Mouse (Mus musculus) embryonic facial prominence, embryonic 12.5 days (tissue): Measurements from ENCODE around the gene Ncmap. TPM values are rescaled to one million over a fixed set of nuclear protein-coding genes. Genes with fewer than 3 reads are reported as not detected.

ENCODE experiments used
- ATAC-seq: fragments of 200-750 bp; cut with Nextera tagmentation; 2 replicates; pipeline ENCODE4 v1.8.0; 2017; ENCODE audit not compliant: insufficient number of reproducible peaks, insufficient read depth, low FRiP score, low TSS enrichment
- H3K27ac ChIP-seq: fragments of 300-500 bp; sonication (generic); 2 replicates; pipeline ENCODE4 v1.5.1; 2016; ENCODE audit warnings: mild to moderate bottlenecking
- H3K27me3 ChIP-seq: fragments of 300-500 bp; sonication (generic); 2 replicates; pipeline ENCODE4 v1.6.1; 2016; ENCODE audit warnings: mild to moderate bottlenecking, moderate library complexity
- H3K36me3 ChIP-seq: fragments of 300-500 bp; sonication (generic); 2 replicates; pipeline ENCODE4 v1.6.1; 2016; ENCODE audit warnings: mild to moderate bottlenecking
- H3K4me1 ChIP-seq: fragments of 300-500 bp; sonication (generic); 2 replicates; pipeline ENCODE4 v1.6.1; 2016
- H3K4me2 ChIP-seq: fragments of 300-500 bp; sonication (generic); replicated peaks from 2 replicates; pipeline ENCODE4 v1.6.1; 2016; ENCODE audit warnings: mild to moderate bottlenecking, moderate library complexity
- H3K4me3 ChIP-seq: fragments of 300-500 bp; sonication (generic); 2 replicates; pipeline ENCODE4 v1.5.1; 2016; ENCODE audit warnings: mild to moderate bottlenecking
- H3K9ac ChIP-seq: fragments of 300-500 bp; sonication (generic); 2 replicates; pipeline ENCODE4 v1.6.1; 2016; ENCODE audit warnings: mild to moderate bottlenecking, moderate library complexity
- H3K9me3 ChIP-seq: fragments of 300-500 bp; sonication (generic); 2 replicates; pipeline ENCODE4 v1.6.1; 2016; ENCODE audit warnings: mild to moderate bottlenecking, moderate library complexity
- WGBS: fragments of 180-500 bp; shearing (Covaris S2); methylation state at CpG from one replicate; pipeline ENCODE4 v1.1.7; 2016; 5-methylcytosine and 5-hydroxymethylcytosine counted together
- polyA plus RNA-seq: library from polyadenylated mRNA; unstranded; fragments of >200 nt; fragmentation: Nextera tagmentation; extraction: Ambion mirVana; gene quantifications from 2 replicates; pipeline ENCODE4 v1.2.1, GENCODE M21; 2016

Ncmap gene
- polyA plus RNA-seq, 1 experiment from 2014 or later: 3.5 TPM

DNA sequence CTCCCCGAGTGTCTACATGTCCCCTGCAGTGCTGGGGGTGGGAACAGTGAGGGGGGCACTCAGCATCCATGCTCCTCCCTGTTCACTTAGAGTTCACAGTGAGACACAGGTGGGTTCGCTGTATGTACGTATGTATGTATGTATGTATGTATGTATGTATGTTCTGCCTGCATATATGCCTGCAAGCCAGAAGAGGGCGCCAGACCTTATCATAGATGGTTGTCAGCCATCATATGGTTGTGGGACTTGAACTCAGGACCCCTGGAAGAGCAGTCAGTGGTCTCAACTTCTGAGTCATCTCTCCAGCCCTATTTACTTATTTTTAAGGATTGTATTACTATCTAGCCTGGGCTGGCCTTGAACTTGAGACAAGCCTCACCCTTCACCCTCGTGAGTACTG is 1.7 kb downstream of the Ncmap start:
- peaks cover 52% of the 10 kb centered on the region for H3K27me3 ChIP-seq
- no peak for ATAC-seq
- WGBS: 79% methylated on average over 5 of the region's 5 CpGs
- H3K27ac ChIP-seq: no peak overlapping the region
- H3K4me2 ChIP-seq: no peak overlapping the region
- H3K4me1 ChIP-seq: peaks cover 6% of the 10 kb centered on the region
- peaks cover 4% of the 10 kb centered on the region; the same call in 1 of the 2 replicates for H3K9me3 ChIP-seq
- no peak overlapping the region for H3K4me3 ChIP-seq
- no peak overlapping the region for H3K9ac ChIP-seq
- H3K36me3 ChIP-seq: no peaks in the 10 kb centered on the region

DNA sequence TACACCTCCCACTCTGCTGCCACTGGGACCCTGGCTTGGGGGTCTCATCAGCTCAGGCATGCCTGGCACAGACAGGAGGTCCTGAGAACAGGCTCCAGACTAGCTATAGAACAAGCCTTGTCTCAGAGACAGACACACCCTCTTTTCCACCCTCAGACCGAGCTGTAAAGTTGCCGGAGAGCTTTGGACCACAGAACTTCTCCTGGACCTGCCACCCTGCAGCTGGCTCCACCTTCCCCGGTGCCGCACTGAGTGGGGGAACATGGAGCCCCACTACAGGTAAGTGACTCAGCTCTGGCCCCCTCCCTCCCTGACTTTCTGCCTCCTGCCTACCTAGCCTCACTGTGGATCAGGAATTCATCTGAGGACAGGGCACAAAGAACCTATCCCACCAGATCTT is 2.7 kb downstream of the Ncmap start:
- H3K9ac ChIP-seq: no peak overlapping the region
- H3K27me3 ChIP-seq: peaks cover 44% of the 10 kb centered on the region
- WGBS: 86% methylated on average over 4 of the region's 4 CpGs
- no peaks in the 10 kb centered on the region for H3K36me3 ChIP-seq
- ATAC-seq: no peak
- H3K4me2 ChIP-seq: no peak overlapping the region
- peaks cover 6% of the 10 kb centered on the region for H3K4me1 ChIP-seq
- H3K4me3 ChIP-seq: no peak overlapping the region
- no peak overlapping the region for H3K27ac ChIP-seq
- peaks cover 4% of the 10 kb centered on the region; the same call in 1 of the 2 replicates for H3K9me3 ChIP-seq

DNA sequence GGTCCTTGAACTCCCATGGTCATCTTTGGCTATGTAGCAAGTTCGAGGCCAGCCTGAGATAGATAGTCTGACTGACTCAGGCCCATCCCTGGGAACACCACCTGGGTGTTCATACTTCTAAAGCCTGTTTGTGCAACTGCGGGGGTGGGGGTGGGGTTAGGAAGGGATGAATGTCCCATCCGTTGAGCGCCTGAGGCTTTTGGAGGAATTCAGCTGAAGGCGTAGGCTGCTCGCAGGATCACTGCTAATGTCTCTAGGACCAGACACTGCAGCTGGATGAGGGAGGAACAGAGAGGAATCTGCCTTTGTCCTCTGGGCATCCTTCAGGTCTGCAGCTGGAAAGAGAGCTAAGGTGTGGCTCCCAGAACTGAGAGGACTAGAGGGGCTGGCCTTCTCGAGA is 3.4 kb downstream of the Ncmap start:
- Histone ChIP-seq H3K4me3 (no peak overlapping the region), H3K4me2 (no peak overlapping the region), H3K27me3 (peaks cover 42% of the 10 kb centered on the region), H3K9ac (no peak overlapping the region), H3K36me3 (no peaks in the 10 kb centered on the region), H3K27ac (no peak overlapping the region), H3K9me3 (peaks cover 4% of the 10 kb centered on the region; the same call in 1 of the 2 replicates), H3K4me1 (peaks cover 6% of the 10 kb centered on the region)
- WGBS: 70% methylated on average over 7 of the region's 7 CpGs
- no peak for ATAC-seq

DNA sequence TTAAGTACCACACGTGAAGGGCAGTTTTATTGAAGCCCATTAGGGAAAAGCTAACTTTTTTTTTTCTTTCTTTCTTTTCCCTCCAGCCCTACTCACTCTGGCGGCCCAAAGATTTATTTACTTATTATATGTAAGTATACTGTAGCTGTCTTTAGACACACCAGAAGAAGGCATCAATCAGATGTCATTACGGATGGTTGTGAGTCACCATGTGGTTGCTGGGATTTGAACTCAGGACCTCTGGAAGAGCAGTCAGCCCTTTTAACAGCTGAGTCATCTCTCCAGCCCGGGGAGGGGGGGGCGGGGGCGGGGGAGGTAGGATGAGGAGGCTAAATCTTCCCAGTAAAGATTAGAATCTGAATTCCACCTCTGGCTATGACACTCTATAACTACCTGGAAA is 4.6 kb downstream of the Ncmap start:
- H3K27me3 ChIP-seq: peaks cover 30% of the 10 kb centered on the region
- H3K4me2 ChIP-seq: no peak overlapping the region
- H3K4me1 ChIP-seq: peaks cover 6% of the 10 kb centered on the region
- no peak overlapping the region for H3K9ac ChIP-seq
- H3K36me3 ChIP-seq: no peaks in the 10 kb centered on the region
- no peak overlapping the region for H3K27ac ChIP-seq
- H3K9me3 ChIP-seq: peaks cover 4% of the 10 kb centered on the region; the same call in 1 of the 2 replicates
- H3K4me3 ChIP-seq: no peak overlapping the region
- WGBS: 69% methylated on average over 6 of the region's 6 CpGs
- ATAC-seq: no peak

DNA sequence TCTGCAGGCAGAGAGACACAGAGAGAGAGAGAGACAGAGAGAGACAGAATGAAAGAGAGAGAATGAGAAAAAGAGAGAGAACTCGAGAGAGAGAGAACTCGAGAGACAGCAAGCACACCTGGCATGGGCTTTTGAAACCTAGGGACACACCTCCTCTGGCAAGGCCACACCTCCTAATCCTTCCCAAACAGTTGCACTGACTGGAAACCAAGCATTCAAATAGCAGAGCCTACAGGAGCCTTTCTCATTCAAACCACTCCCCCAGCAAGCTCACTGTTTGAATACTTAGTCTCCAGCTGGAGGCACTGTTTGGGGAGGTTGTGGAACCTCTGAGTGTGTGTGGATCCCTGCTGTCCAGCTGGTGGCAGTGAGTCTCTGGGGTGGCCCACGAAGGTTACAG is 5.2 kb downstream of the Ncmap start:
- H3K27me3 ChIP-seq: peaks cover 24% of the 10 kb centered on the region
- no peaks in the 10 kb centered on the region for H3K36me3 ChIP-seq
- H3K4me3 ChIP-seq: no peak overlapping the region
- no peak overlapping the region for H3K9ac ChIP-seq
- no peak for ATAC-seq
- H3K4me1 ChIP-seq: peaks cover 5% of the 10 kb centered on the region
- 80% methylated on average over 3 of the region's 3 CpGs for WGBS
- H3K9me3 ChIP-seq: peaks cover 4% of the 10 kb centered on the region; the same call in 1 of the 2 replicates
- H3K4me2 ChIP-seq: no peak overlapping the region
- H3K27ac ChIP-seq: no peak overlapping the region

DNA sequence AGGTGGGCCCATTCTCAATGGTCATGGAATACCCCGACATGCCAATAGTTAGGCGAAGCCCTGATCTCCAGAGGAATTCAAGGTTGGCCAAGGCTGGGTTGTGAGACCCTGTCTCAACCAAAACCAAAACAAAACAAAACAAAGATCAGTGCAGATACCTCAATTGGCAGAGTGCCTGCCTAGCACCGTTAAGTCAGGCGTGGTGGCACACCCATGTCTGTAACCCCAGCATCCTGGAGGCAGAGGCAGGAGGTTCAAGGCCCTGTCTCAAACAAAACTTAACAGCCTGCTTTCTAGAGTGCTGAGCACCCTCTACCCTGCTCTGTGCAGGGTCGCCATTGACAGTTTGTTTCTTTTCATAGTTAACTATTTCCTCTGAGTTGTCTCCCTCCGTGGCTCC is 7.0 kb downstream of the Ncmap start:
- H3K4me3 ChIP-seq: no peak overlapping the region
- H3K9ac ChIP-seq: no peak overlapping the region
- ATAC-seq: no peak
- H3K4me1 ChIP-seq: no peaks in the 10 kb centered on the region; the same call in 1 of the 2 replicates
- H3K27ac ChIP-seq: no peak overlapping the region
- no peaks in the 10 kb centered on the region for H3K36me3 ChIP-seq
- H3K4me2 ChIP-seq: no peak overlapping the region
- H3K27me3 ChIP-seq: peaks cover 8% of the 10 kb centered on the region; the same call in 1 of the 2 replicates
- H3K9me3 ChIP-seq: peaks cover 4% of the 10 kb centered on the region; the same call in 1 of the 2 replicates
- WGBS: 76% methylated on average over 6 of the region's 6 CpGs

DNA sequence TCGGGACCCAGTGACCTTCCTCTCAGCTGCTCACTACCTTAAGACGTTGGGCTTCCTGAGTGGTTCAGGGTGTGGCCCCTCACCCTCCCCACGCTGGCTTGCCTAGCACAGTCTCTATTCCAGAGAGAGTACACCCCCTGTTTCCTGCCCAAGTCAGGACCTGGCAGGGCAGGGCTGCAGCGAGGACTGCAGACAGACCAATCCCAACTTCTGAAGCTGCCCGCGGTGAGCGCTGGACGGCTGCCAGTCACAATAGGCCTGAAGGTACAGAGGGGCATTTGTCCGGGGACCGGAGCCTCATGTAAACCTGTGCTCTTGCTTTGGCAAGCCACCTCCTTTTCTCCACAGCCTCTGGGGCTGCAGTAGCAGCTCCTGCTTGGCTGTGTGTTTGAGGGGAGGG is 12.4 kb downstream of the Ncmap start:
- Histone ChIP-seq H3K36me3 (no peaks in the 10 kb centered on the region), H3K4me1 (no peaks in the 10 kb centered on the region), H3K4me2 (no peak overlapping the region), H3K27ac (no peak overlapping the region), H3K9me3 (no peaks in the 10 kb centered on the region), H3K27me3 (peaks cover 4% of the 10 kb centered on the region; the same call in 1 of the 2 replicates), H3K9ac (no peak overlapping the region), H3K4me3 (no peak overlapping the region)
- peak; percentile 43; the same call in 1 of the 2 replicates for ATAC-seq
- 41% methylated on average over 10 of the region's 10 CpGs for WGBS

DNA sequence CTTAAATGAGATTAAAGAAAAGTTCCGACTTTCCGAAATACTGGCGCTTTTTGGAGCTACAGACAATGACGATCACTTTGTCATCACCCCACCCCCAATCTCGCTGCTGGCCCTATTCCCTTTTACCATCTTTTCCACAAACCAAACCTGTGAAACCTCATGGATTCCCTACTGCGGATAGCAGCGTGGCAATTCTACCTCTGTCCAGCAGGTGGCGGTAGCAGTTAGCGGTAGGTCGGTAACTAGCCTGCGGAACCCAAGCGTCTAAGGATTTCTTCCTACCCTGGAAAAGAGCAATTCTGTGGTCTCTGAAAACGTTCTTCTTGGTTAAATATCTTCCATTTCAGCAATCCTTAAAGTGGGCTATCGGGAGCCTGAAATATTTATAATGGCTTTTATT is 15.7 kb downstream of the Ncmap start:
- WGBS: 5% methylated on average over 14 of the region's 14 CpGs
- Histone ChIP-seq H3K4me1 (no peaks in the 10 kb centered on the region), H3K27ac (no peak overlapping the region), H3K4me2 (no peak overlapping the region), H3K9ac (no peak overlapping the region), H3K4me3 (no peak overlapping the region), H3K9me3 (no peaks in the 10 kb centered on the region), H3K36me3 (no peaks in the 10 kb centered on the region), H3K27me3 (peaks cover 7% of the 10 kb centered on the region; the same call in 1 of the 2 replicates)
- ATAC-seq: no peak

DNA sequence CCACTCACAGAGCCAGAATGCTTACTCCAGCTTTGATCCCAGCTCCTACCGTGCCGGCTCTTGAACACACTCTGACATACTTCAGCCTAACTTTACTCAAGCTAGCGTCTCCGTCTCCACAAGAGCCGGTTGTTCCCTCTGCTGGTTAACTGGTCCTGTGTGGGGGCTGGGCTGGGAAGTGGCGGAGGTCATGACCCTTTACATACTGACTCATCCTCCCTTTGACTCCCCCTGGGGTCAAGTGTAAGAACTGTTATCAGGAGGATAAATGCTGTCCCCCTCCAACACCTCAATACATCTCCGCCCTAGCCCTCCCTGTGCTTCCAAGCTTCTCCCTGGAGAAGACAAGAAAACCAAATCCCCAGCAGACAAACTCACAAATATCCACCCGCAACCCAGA is 16.7 kb downstream of the Ncmap start:
- H3K36me3 ChIP-seq: no peaks in the 10 kb centered on the region
- H3K9ac ChIP-seq: no peak overlapping the region
- H3K4me1 ChIP-seq: no peaks in the 10 kb centered on the region
- H3K9me3 ChIP-seq: no peaks in the 10 kb centered on the region
- no peak overlapping the region for H3K4me3 ChIP-seq
- ATAC-seq: no peak
- H3K27ac ChIP-seq: no peak overlapping the region
- 41% methylated on average over 8 of the region's 8 CpGs for WGBS
- no peak overlapping the region for H3K4me2 ChIP-seq
- H3K27me3 ChIP-seq: peaks cover 7% of the 10 kb centered on the region; the same call in 1 of the 2 replicates

DNA sequence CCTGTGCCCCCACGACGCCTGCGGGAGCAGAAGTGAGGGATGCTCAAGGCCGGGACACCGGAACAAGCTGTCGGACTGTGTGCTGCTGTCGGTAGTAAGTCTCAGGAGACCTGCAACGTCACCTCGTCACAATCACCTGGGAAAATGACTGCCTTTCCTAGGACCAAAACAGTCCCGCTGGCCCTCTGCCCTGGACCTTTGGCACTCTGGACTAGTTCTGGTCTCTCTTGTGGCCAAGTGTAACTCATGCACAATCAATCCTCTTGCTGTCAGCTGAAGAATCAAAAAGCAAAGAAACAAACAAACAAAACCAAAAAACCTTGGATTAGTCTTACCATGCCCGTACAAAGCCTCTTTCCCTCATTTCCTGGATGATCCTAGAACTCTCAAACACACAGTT is 20.8 kb downstream of the Ncmap start:
- H3K27me3 ChIP-seq: 0 out of 2 replicates have a peak, but pooled peaks cover 3% of the 10 kb centered on the region
- H3K4me3 ChIP-seq: no peak overlapping the region
- no peak overlapping the region for H3K4me2 ChIP-seq
- ATAC-seq: no peak
- H3K36me3 ChIP-seq: no peaks in the 10 kb centered on the region
- H3K4me1 ChIP-seq: no peaks in the 10 kb centered on the region
- 83% methylated on average over 11 of the region's 11 CpGs for WGBS
- H3K9ac ChIP-seq: no peak overlapping the region
- H3K9me3 ChIP-seq: peaks cover 4% of the 10 kb centered on the region; the same call in 1 of the 2 replicates
- H3K27ac ChIP-seq: no peak overlapping the region

DNA sequence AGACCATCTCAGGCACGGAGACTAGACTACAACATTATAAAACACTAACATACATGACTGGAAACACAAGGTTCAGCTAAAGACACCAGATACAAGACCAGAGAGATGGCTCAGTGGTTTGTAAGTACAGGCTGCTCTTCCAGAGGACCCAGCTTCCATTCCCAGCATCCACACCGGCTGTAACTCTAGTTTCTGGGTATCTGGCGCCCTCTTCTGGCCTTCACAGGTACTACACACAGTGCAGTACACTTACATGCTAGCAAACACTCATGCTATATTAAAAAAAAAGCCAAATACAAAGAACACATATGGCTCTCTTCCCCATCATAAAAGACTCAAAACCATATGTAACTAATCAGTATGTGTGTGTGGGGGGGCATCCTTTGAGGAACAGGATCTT is 22.6 kb downstream of the Ncmap start:
- Histone ChIP-seq H3K36me3 (no peaks in the 10 kb centered on the region), H3K4me2 (no peak overlapping the region), H3K27me3 (0 out of 2 replicates have a peak, but pooled peaks cover 3% of the 10 kb centered on the region), H3K9me3 (peaks cover 4% of the 10 kb centered on the region; the same call in 1 of the 2 replicates), H3K4me3 (no peak overlapping the region), H3K9ac (no peak overlapping the region), H3K4me1 (no peaks in the 10 kb centered on the region), H3K27ac (no peak overlapping the region)
- no peak for ATAC-seq
- 52% methylated on average over 3 of the region's 3 CpGs for WGBS

DNA sequence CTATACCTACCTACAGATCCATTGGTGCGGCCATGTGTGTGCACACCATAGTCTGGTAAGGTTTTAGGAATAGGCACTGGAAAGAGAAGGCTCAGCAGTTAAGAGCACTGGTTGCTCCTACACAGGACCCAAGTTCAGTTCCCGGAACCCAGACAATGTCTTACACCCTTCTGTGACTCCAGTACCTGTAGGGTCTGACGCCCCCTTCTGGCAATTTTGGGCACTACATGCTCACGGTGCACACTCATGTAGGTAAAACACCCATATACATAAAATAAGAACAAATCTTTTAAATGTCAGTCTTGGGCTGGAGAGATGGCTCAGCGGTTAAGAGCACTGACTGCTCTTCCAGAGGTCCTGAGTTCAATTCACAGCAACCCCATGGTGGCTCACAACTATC is 24.7 kb downstream of the Ncmap start:
- H3K9ac ChIP-seq: no peak overlapping the region
- H3K9me3 ChIP-seq: peaks cover 4% of the 10 kb centered on the region; the same call in 1 of the 2 replicates
- no peak for ATAC-seq
- no peak overlapping the region for H3K4me3 ChIP-seq
- no peaks in the 10 kb centered on the region for H3K36me3 ChIP-seq
- no peak overlapping the region for H3K4me2 ChIP-seq
- H3K27ac ChIP-seq: no peak overlapping the region
- no peaks in the 10 kb centered on the region for H3K27me3 ChIP-seq
- H3K4me1 ChIP-seq: no peaks in the 10 kb centered on the region
- WGBS: 81% methylated on average over 5 of the region's 5 CpGs
